Mouse (Mus musculus) CH12.LX (cell line): ENCODE data around the gene Rab28.

Source experiments
- CTCF ChIP-seq, 2 experiments: IDR thresholded peaks in 1 of 2; conservative IDR thresholded peaks in 1 of 2; 2 replicates each; pipeline ENCODE4 v1.5.1; 2011 to 2012; ENCODE audit warnings: low read depth in 2 of 2, low read length in 2 of 2, improper control_type of control experiment in 1 of 2, inconsistent platforms in 1 of 2, mild to moderate bottlenecking in 1 of 2, moderate library complexity in 1 of 2
- ETS1 ChIP-seq: conservative IDR thresholded peaks from 2 replicates; pipeline ENCODE4 v1.6.1; 2012; ENCODE audit warnings: low read depth, mild to moderate bottlenecking, inconsistent platforms, low read length, improper control_type of control experiment, moderate library complexity
- MXI1 ChIP-seq: IDR thresholded peaks from 2 replicates; pipeline ENCODE4 v1.6.1; 2011; ENCODE audit warnings: mild to moderate bottlenecking, low read depth, low read length, improper control_type of control experiment
- POLR2A ChIP-seq: IDR thresholded peaks from 2 replicates; pipeline ENCODE4 v1.6.1; 2011; ENCODE audit warnings: low read depth, mild to moderate bottlenecking, improper control_type of control experiment, low read length
- POLR2AphosphoS2 ChIP-seq: IDR thresholded peaks from 2 replicates; pipeline ENCODE4 v1.6.1; 2011; ENCODE audit warnings: low read depth, low read length, improper control_type of control experiment
- RAD21 ChIP-seq: IDR thresholded peaks from 2 replicates; pipeline ENCODE4 v1.6.1; 2011; ENCODE audit warnings: low read depth, mild to moderate bottlenecking, low read length, improper control_type of control experiment, moderate library complexity
- SIN3A ChIP-seq: IDR thresholded peaks from 2 replicates; pipeline ENCODE4 v1.6.1; 2012; ENCODE audit warnings: low read length, improper control_type of control experiment, inconsistent platforms
- TCF12 ChIP-seq: IDR thresholded peaks from 2 replicates; pipeline ENCODE4 v1.6.1; 2014; ENCODE audit warnings: low read depth, mild to moderate bottlenecking, inconsistent platforms, low read length, improper control_type of control experiment
- UBTF ChIP-seq: IDR thresholded peaks from 2 replicates; pipeline ENCODE4 v1.6.1; 2012; ENCODE audit warnings: low read depth, mild to moderate bottlenecking, inconsistent platforms, low read length, improper control_type of control experiment, moderate library complexity
- ZKSCAN1 ChIP-seq: IDR thresholded peaks from 2 replicates; pipeline ENCODE4 v1.6.1; 2012; ENCODE audit warnings: low read depth, inconsistent platforms, low read length, improper control_type of control experiment, borderline replicate concordance

DNA sequence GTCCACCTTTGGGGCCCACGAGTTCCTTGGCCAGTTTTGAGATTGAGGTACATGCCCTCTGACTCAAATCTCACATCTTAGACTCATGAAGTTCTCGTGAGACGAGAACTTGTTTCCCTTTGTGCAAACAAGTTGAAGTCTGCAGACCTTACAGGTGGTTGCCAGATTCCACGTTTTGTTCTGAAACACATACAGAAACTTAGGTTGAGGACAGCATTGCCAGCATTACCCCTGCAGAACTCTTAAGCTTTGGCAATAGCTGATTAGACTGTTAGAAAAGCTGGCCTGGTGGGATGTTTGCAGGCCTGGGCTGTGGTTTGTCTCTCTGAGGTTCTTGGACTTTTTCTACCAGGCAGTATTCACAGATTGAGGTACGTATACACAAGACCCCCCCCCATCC is 49.4 kb upstream of the Rab28 start:
- TF ChIP-seq POLR2A = no peak
- TF ChIP-seq CTCF (conservative IDR thresholded peaks at IDR 0.05 in 1 of 2, IDR thresholded peaks at IDR 0.05 in 1 of 2; ENCODE audit: low read depth in 2 of 2, low read length in 2 of 2) = no peak
- no peak for TF ChIP-seq ETS1
- no peak for TF ChIP-seq SIN3A
- TF ChIP-seq UBTF = no peak
- no peak for TF ChIP-seq ZKSCAN1
- TF ChIP-seq POLR2AphosphoS2 = no peak
- no peak for TF ChIP-seq TCF12
- TF ChIP-seq RAD21 = no peak
- TF ChIP-seq MXI1 = no peak
